Mouse (Mus musculus): ENCODE data around the gene Prox1.

Gene Prox1

GRCm38 (mm10) chr1:190143593-190143992, 26.9 kb downstream of the Prox1 start:
- DNase-seq (ENCODE audit: low read depth, low spot score): no peak

- no peak for DNase-seq (ENCODE audit: low read depth, low spot score)
Measured at GRCm38 (mm10) chr1:190142584-190142983, 27.9 kb downstream of the Prox1 start.

- no peak for DNase-seq (ENCODE audit: low read depth, low spot score)
Measured at GRCm38 (mm10) chr1:190140519-190140918, 30.0 kb downstream of the Prox1 start.

GRCm38 (mm10) chr1:190139711-190140405, 30.7 kb downstream of the Prox1 start:
- no peak for DNase-seq (ENCODE audit: low read depth, low spot score)

GRCm38 (mm10) chr1:190137943-190138342, 32.6 kb downstream of the Prox1 start:
- no peak for DNase-seq (ENCODE audit: low read depth, low spot score)

- DNase-seq (ENCODE audit: low read depth, low spot score): no peak
Measured at GRCm38 (mm10) chr1:190132897-190133296, 37.6 kb downstream of the Prox1 start.

- no peak for DNase-seq (ENCODE audit: low read depth, low spot score)
Measured at GRCm38 (mm10) chr1:190130888-190131287, 39.6 kb downstream of the Prox1 start.

- no peak for DNase-seq (ENCODE audit: low read depth, low spot score)
Measured at GRCm38 (mm10) chr1:190129553-190129952, 41.0 kb downstream of the Prox1 start.

- DNase-seq (ENCODE audit: low read depth, low spot score): no peak
Measured at GRCm38 (mm10) chr1:190128674-190129322, 41.7 kb downstream of the Prox1 start.

- DNase-seq (ENCODE audit: low read depth, low spot score): no peak
Measured at GRCm38 (mm10) chr1:190127878-190128277, 42.6 kb downstream of the Prox1 start.

GRCm38 (mm10) chr1:190127163-190127795, 43.2 kb downstream of the Prox1 start:
- no peak for DNase-seq (ENCODE audit: low read depth, low spot score)

GRCm38 (mm10) chr1:190124961-190125739, 45.4 kb downstream of the Prox1 start:
- DNase-seq (ENCODE audit: low read depth, low spot score): no peak

- no peak for DNase-seq (ENCODE audit: low read depth, low spot score)
Measured at GRCm38 (mm10) chr1:190123404-190123803, 47.1 kb downstream of the Prox1 start.

GRCm38 (mm10) chr1:190115985-190116384, 54.5 kb downstream of the Prox1 start:
- no peak for DNase-seq (ENCODE audit: low read depth, low spot score)

- DNase-seq (ENCODE audit: low read depth, low spot score): no peak
Measured at GRCm38 (mm10) chr1:190111741-190112140, 58.8 kb downstream of the Prox1 start.

- no peak for DNase-seq (ENCODE audit: low read depth, low spot score)
Measured at GRCm38 (mm10) chr1:190107587-190107986, 62.9 kb downstream of the Prox1 start.

- no peak for DNase-seq (ENCODE audit: low read depth, low spot score)
Measured at GRCm38 (mm10) chr1:190106674-190107420, 63.7 kb downstream of the Prox1 start.

GRCm38 (mm10) chr1:190106060-190106459, 64.5 kb downstream of the Prox1 start:
- no peak for DNase-seq (ENCODE audit: low read depth, low spot score)

- DNase-seq (ENCODE audit: low read depth, low spot score): no peak
Measured at GRCm38 (mm10) chr1:190093326-190093725, 77.2 kb downstream of the Prox1 start.

GRCm38 (mm10) chr1:190092076-190092475, 78.4 kb downstream of the Prox1 start:
- no peak for DNase-seq (ENCODE audit: low read depth, low spot score)

- DNase-seq (ENCODE audit: low read depth, low spot score): no peak
Measured at GRCm38 (mm10) chr1:190088929-190089328, 81.6 kb downstream of the Prox1 start.

Measured in embryo, embryonic 11.5 days (tissue).